Mouse (Mus musculus): ENCODE data around the gene Pkn1. TPM values are rescaled to one million over a fixed set of nuclear protein-coding genes. Genes with fewer than 3 reads are reported as not detected.

Gene Pkn1
- polyA plus RNA-seq, 1 experiment = 60.8 TPM

GRCm38 (mm10) chr8:83715031-83715690, 16.2 kb upstream of the Pkn1 start, which contains the start of gene Ddx39:
Gene Ddx39, plus strand, starts transcription at chr8:83715177.
- H3K4me1 ChIP-seq (ENCODE audit: control insufficient read depth, insufficient read depth, low read length) = peaks cover 2% of the 10 kb centered on the region; the same call in 1 of the 2 replicates
- peak within 1 kb of the TSS; percentile 76 for H3K4me3 ChIP-seq (ENCODE audit: insufficient read depth, low read length)
- H3K27ac ChIP-seq (ENCODE audit: insufficient read depth, low read length) = 0 out of 2 replicates have a peak within 1 kb of the TSS, but pooled peaks have one; percentile 55
- TF ChIP-seq CTCF (IDR thresholded peaks at IDR 0.05; ENCODE audit: extremely low read depth, insufficient read depth, low read length) (no peak), POLR2A (IDR thresholded peaks at IDR 0.05; ENCODE audit: extremely low read depth, insufficient read depth, low read length) (peak; percentile 87)

- Histone ChIP-seq H3K4me3 (ENCODE audit: insufficient read depth, low read length) (peak overlapping the region; percentile 76), H3K27ac (ENCODE audit: insufficient read depth, low read length) (no peak overlapping the region), H3K4me1 (ENCODE audit: control insufficient read depth, insufficient read depth, low read length) (peaks cover 2% of the 10 kb centered on the region; the same call in 1 of the 2 replicates)
- TF ChIP-seq CTCF (IDR thresholded peaks at IDR 0.05; ENCODE audit: extremely low read depth, insufficient read depth, low read length) (no peak), POLR2A (IDR thresholded peaks at IDR 0.05; ENCODE audit: extremely low read depth, insufficient read depth, low read length) (no peak)
These were observed 15.7 kb upstream of the Pkn1 start for GRCm38 (mm10) chr8:83714676-83715030.

- Histone ChIP-seq H3K27ac (ENCODE audit: insufficient read depth, low read length) (no peak overlapping the region), H3K4me1 (ENCODE audit: control insufficient read depth, insufficient read depth, low read length) (0 out of 2 replicates have a peak, but pooled peaks cover 1% of the 10 kb centered on the region), H3K4me3 (ENCODE audit: insufficient read depth, low read length) (no peak overlapping the region)
- TF ChIP-seq POLR2A (IDR thresholded peaks at IDR 0.05; ENCODE audit: extremely low read depth, insufficient read depth, low read length) (no peak), CTCF (IDR thresholded peaks at IDR 0.05; ENCODE audit: extremely low read depth, insufficient read depth, low read length) (no peak)
These were observed 8.6 kb upstream of the Pkn1 start for GRCm38 (mm10) chr8:83707554-83707953.

- Histone ChIP-seq H3K4me3 (ENCODE audit: insufficient read depth, low read length) (no peak overlapping the region), H3K4me1 (ENCODE audit: control insufficient read depth, insufficient read depth, low read length) (0 out of 2 replicates have a peak, but pooled peaks cover 1% of the 10 kb centered on the region), H3K27ac (ENCODE audit: insufficient read depth, low read length) (no peak overlapping the region)
- TF ChIP-seq CTCF (IDR thresholded peaks at IDR 0.05; ENCODE audit: extremely low read depth, insufficient read depth, low read length) = no peak
- TF ChIP-seq POLR2A (IDR thresholded peaks at IDR 0.05; ENCODE audit: extremely low read depth, insufficient read depth, low read length) = no peak
These were observed 7.4 kb upstream of the Pkn1 start for GRCm38 (mm10) chr8:83706411-83706810.

GRCm38 (mm10) chr8:83703426-83703825, 4.4 kb upstream of the Pkn1 start:
- Histone ChIP-seq H3K27ac (ENCODE audit: insufficient read depth, low read length) (peak overlapping the region; percentile 28; the same call in 1 of the 2 replicates), H3K4me1 (ENCODE audit: control insufficient read depth, insufficient read depth, low read length) (0 out of 2 replicates have a peak, but pooled peaks cover 1% of the 10 kb centered on the region), H3K4me3 (ENCODE audit: insufficient read depth, low read length) (no peak overlapping the region)
- TF ChIP-seq CTCF (IDR thresholded peaks at IDR 0.05; ENCODE audit: extremely low read depth, insufficient read depth, low read length) = no peak
- no peak for TF ChIP-seq POLR2A (IDR thresholded peaks at IDR 0.05; ENCODE audit: extremely low read depth, insufficient read depth, low read length)

GRCm38 (mm10) chr8:83700423-83701085, 1.6 kb upstream of the Pkn1 start:
- TF ChIP-seq CTCF (IDR thresholded peaks at IDR 0.05; ENCODE audit: extremely low read depth, insufficient read depth, low read length) = no peak
- TF ChIP-seq POLR2A (IDR thresholded peaks at IDR 0.05; ENCODE audit: extremely low read depth, insufficient read depth, low read length) = no peak

GRCm38 (mm10) chr8:83699566-83699965, 587 bp upstream of the Pkn1 start:
- H3K4me1 ChIP-seq (ENCODE audit: control insufficient read depth, insufficient read depth, low read length) = peaks cover 13% of the 10 kb centered on the region
- no peak overlapping the region; the same call in 1 of the 2 replicates for H3K27ac ChIP-seq (ENCODE audit: insufficient read depth, low read length)
- H3K4me3 ChIP-seq (ENCODE audit: insufficient read depth, low read length) = peak overlapping the region; percentile 78
- TF ChIP-seq CTCF (IDR thresholded peaks at IDR 0.05; ENCODE audit: extremely low read depth, insufficient read depth, low read length) (no peak), POLR2A (IDR thresholded peaks at IDR 0.05; ENCODE audit: extremely low read depth, insufficient read depth, low read length) (no peak)

More at GRCm38 (mm10) chr8:83700423-83701085, 1.6 kb upstream of the Pkn1 start:
- Histone ChIP-seq H3K4me3 (ENCODE audit: insufficient read depth, low read length) (no peak overlapping the region), H3K27ac (ENCODE audit: insufficient read depth, low read length) (no peak overlapping the region), H3K4me1 (ENCODE audit: control insufficient read depth, insufficient read depth, low read length) (peaks cover 7% of the 10 kb centered on the region)

- peak overlapping the region; percentile 97 for H3K27ac ChIP-seq (ENCODE audit: insufficient read depth, low read length)
- no peak for TF ChIP-seq CTCF (IDR thresholded peaks at IDR 0.05; ENCODE audit: extremely low read depth, insufficient read depth, low read length)
- H3K4me3 ChIP-seq (ENCODE audit: insufficient read depth, low read length) = peak overlapping the region; percentile 78
- H3K4me1 ChIP-seq (ENCODE audit: control insufficient read depth, insufficient read depth, low read length) = peaks cover 19% of the 10 kb centered on the region
These were observed 703 bp downstream of the Pkn1 start for GRCm38 (mm10) chr8:83698291-83698660.

GRCm38 (mm10) chr8:83697374-83698220, 1.4 kb downstream of the Pkn1 start:
- Histone ChIP-seq H3K4me1 (ENCODE audit: control insufficient read depth, insufficient read depth, low read length) (peaks cover 19% of the 10 kb centered on the region), H3K4me3 (ENCODE audit: insufficient read depth, low read length) (peak overlapping the region; percentile 78), H3K27ac (ENCODE audit: insufficient read depth, low read length) (peak overlapping the region; percentile 87)
- no peak for TF ChIP-seq CTCF (IDR thresholded peaks at IDR 0.05; ENCODE audit: extremely low read depth, insufficient read depth, low read length)

All from cortical plate, adult 2 months (tissue).